Mouse (Mus musculus): ENCODE measurements around the gene Cbs.

The Cbs gene

DNA sequence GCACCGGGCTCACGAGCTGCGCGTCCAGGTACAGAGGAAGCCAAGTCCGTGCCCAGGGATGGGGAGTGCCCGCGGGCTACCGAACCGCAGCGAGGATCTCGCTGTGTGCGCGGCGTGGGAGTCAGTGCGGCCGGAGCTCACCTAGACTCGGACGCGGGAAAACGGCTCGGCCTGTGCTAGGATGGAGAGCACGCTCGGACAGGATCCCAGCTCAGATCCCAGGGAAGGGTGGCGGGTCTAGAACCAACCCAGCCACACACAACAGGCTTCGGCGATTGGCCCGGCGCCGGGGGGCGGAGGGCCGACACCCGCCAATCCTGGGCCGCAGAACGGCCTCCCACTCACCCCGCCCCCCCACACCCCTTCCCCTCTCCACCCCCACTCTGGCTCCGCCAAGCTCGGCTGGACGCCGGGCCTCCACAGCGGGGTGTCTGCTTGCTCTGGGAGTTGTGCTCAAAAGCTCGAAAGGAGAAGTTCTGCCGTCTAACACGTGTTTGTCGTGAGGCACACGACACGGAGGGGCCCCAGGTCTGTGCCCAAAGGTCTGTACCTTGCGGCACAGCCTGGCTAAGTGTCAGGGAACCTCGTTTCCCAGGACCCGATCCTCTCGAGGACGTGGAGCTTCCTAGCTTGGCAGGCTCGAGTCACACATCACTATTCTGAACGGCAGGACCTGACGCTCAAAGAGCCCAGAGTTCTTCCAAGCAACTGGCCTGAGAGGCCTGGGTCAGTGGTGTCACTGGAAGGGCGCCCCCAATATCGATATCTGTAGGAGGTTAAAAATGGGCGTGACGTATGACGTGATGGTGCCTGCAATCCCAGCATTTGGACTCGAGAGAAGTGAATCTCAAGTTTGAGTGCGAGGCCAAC is at the start of gene Cbs:
TSS of gene Cbs (minus strand) at position 297 of the 870 bp plus-strand sequence.
- peak; percentile 53 to 66 for DNase-seq

DNA sequence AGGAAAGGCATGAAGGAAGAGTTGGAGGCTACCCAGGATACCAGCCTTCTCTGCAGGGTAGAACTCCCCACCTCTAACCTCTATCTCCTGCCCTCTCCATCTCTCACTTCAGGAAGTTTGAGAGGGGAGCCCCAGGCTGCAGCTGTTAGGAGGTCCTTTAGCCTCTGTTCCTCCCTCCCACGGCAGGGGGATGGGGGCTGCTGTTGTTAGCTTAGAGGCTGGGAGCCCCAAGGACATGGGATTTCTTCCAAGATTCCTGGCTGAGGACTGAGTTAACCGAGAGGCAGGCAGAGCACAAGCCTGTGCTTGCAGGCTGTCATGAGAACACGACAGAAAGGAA is 49.2 kb upstream of the Cbs start:
- no peak for DNase-seq

DNA sequence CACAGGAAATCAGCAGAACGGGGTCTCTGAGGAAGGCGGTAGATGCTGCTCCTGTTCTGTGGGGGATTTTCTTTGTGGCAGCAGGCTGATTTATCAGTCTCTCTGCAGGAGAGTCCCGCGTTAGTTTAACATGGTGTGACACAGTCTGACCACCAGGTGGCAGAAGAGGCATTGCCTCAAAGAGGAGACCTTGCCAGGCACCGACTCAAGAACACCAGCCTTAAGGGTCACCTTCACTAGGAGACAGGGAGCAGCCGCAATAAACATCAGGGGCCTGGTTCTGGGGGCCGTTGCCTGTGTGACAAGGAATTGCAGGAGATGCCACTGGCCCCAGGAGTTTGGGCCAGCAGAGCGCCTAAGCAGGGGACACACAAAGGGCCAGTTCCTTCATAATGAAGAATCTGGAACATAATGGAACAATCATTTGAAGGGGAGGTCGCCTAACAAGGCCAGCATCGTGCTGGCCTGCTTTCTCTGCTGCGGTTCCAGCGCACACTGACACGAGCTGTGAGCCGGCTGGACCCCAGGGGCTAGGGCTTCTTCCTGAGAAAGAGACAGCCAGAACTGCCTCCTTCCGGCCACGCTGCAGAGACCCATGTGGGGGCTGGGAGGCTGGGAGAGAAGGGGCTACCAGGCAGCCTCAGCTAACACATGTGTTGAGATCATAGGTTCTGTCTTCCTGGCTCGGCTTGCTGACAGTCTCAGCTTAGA is 48.6 kb upstream of the Cbs start:
- DNase-seq = peak; percentile 77 to 87

DNA sequence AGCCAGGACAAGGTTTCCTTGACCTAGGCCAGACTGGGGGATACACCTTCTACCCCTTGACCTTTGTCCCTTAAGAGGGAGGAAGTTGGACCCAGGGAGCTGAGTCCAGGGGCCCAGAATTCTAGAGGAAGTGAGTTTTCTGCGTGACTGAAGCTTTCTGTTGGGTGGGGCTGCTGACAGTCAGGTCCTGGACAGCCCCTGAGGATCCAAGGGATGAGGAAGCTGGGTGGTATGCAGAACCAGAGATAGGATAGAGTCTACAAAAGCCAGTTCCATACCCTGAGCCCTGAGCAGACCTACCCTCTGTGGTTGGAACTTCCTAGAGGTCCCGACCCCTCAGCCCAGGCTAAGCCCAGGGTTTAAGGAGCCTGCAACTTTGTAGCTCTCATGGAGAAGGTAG is 43.4 kb upstream of the Cbs start:
- DNase-seq = no peak

DNA sequence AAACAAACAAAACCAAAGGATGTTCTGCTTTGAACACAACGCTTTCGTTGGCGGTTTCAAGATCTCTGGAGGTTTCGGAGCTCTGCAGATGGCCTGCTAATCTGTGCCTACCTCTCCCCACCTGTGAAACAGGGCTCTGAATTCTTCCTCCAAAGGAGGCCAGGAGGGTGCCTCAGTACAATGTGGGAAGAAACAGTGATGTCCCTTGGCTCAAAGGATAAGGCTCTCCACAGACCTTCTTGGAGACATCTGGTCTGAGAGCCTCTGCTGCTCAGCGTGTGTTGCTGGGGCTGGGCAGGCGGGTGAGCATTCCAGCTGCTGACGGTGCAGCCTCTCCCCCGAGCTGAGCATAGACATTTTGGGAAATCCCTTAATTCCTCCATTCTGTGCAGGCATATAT is 40.5 kb upstream of the Cbs start, which contains the start of gene Cryaa:
TSS of gene Cryaa (plus strand) at position 301 of the 400 bp plus-strand sequence.
- no peak for DNase-seq

DNA sequence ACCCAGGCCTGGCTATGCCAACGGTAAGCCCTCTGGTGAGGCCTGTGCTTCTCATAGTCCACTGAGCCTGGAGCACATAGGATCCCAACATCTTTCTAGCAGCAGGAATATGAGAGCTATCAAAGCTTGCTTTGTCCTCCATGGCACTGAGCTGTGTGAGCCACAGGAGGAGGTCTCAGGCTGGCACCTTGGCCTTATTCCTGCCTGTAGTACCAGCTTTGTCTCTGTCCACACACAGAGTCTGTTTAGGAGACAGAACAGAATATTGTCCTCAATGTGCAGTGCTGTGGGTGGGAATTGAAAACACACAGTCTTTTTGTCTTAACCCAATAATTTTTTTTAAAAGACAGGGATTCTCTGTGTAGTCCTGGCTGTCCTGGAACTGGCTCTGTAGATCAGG is 37.4 kb upstream of the Cbs start:
- DNase-seq = no peak

DNA sequence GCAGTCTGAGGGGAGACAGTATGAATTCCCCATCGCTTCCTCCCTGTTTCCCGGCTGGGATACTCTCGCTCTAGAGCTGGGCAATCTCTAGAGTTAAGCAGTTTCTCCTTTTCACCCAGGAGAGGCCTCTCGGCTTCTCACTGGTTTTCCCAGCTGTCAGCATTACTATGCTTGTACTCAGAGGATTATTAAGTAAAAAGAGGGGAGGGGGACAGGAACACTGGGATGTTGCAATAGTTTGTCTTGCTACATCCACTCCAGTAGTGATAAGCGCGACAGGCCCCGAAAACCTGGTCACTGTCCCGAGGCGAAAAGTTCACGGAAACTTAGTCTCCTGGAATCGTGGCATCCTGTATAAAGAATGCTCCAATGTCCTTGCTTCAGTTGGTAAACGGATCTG is 35.2 kb upstream of the Cbs start:
- no peak for DNase-seq

DNA sequence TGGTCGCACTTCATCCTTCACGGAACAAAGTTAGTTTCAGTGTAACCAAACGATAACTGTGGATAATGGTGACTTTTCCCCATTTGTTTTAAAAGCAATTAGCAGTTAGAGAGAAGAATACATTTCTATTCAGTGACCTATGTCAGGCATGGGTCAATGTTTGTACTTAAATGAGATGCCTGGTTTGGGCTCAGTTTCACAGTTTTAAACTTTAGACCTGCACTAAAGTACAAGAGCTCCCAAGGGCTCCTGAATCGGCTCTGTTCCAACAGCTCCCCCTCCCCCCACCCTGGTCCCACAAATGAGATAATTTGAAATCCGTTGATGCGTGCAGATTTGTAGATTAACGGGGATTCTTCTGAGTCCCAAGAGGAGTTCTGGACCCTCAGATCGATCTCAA is 34.7 kb upstream of the Cbs start:
- DNase-seq = no peak

DNA sequence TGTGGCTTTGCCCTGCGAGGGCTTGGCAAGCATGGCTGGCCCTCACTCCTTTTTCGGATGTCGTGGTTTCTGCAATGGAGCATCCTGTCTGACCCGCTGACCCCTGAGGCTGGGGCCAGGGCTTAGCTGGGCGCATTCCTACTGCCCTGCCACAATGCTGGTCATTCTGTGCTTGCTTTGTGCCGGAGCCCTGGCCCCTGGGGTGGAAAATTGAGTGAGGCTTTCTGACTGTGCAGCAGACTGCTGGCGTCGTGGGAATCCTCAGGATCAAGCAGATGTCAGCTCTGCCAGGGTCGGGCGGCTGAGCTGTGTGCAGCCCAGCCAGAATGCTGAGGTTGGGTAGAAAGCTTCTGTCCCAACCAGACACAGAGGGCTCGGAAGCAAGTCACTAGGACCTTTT is 33.1 kb upstream of the Cbs start:
- no peak for DNase-seq

DNA sequence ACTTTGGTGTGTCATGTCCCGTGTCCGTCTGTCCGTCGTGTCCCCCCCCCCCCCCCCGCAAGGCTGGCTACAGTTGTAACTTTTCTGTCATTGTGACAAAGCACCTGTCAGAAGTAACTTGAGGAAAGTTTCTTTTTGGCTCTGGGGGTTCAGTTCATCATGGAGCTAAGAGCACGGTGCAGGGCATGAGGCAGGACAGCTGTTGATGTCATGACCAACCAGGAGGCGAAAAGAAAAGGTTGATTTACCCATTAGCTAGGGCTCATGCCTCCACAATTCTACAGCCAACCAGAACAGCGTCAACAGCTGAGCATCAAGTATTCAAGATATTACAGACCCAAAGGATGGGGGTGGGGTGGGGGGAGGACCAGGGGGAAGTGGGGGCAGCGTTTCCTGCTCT is 31.3 kb upstream of the Cbs start:
- DNase-seq = no peak

DNA sequence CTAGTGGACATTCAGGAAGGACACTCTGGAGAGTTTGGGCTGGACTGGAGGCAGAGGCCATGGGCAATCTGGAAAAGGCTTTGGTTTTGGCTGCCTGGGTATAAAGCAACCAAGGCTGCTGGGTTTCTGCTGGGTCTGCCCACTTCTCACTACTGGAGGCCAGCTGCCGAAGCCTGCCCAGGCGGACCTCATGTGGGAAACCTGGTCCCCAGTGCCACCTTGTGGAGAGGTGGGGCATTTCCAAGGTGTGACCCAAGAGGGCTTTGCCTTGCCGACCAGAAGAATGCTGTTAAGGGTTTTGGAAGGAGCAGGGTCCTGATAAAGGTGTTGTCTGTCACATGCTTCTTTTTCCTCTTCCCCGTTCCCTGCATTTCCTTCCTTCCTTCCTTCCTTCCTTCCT is 27.7 kb upstream of the Cbs start:
- peak; percentile 80 to 88 for DNase-seq

DNA sequence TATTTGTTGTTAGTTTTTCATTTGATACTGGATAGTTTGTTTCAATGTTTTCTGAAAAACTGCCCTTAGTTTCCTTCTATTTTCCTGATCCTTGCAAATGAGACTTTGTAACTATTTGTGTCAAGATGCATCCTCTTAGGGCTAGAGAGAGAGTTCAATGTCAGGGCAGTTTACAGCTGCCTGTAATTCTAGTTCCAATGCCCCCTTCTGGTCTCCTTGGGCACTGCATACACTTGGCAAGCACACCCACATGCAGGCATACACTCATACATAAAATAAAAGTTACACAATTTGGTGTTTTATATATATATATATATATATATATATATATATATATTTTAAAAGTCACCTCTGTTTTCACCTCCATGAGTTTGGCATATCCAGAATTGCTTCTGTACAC is 25.8 kb upstream of the Cbs start:
- DNase-seq = no peak

DNA sequence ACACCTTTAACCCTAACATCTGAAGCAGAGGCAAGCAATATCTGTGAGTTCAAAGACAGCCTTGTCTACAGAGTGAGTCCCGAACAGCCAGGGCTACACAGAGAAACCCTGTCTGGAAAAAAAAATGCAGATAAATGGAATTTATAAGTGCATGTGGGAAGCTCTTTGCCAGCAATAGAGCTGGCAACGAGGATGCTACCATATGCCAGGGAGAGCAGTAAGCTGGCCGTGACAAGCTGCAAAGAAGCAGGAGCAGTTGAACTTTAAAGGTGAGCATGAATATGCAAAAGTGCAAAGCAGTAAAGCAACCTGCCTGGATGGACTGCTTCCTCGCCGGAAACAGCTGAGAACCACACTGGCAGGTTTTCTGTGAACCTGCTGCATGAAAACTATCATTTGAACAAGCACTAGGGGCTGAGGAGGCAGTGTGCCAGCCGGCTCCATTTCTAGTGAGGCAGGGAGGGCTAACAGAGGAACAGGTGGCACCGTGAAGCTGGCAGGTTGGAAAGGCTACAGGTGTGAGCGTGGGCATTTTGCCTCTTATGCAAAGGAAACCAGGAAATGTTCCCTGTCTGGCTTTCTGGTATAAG is 23.7 kb upstream of the Cbs start:
- peak; percentile 75 to 82 for DNase-seq

DNA sequence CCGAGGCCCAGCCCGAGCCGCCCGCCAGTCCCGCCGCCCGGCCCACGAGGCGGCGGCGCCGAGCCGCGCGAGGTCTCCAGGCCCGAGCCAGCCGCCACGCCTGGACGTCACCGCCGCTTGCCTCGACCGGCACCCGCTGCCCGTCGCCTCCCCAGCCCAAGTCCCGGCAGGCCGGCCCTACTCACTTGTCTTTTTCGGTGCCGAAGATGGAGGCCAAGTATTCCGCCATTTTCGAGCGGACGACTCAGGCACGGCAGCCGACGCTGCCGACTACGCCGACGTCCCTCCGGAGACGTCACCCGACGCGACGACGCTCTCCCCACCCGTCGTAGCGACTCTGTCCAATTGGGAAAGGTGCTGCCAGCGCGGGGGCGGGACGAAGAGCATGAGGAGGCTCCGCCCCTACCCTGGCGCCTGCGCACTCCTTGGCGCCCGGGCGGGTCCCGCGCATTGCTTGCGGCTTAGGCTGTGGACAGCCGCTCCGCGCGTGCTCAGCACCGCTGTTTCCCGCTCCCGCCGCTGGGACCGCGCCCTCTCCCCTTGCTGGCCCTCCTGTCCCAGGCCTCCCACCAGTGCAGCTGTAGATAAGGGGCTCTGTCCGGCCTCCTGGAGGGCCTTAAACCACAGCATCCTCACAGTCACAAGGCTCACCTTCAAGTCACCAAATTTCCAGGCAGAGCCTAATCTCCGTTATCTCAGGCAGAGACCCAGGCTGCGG is 21.6 kb upstream of the Cbs start, which contains the start of gene U2af1:
TSS of gene U2af1 (minus strand) at position 425 of the 718 bp plus-strand sequence.
- DNase-seq = peak; percentile 98 to 99

DNA sequence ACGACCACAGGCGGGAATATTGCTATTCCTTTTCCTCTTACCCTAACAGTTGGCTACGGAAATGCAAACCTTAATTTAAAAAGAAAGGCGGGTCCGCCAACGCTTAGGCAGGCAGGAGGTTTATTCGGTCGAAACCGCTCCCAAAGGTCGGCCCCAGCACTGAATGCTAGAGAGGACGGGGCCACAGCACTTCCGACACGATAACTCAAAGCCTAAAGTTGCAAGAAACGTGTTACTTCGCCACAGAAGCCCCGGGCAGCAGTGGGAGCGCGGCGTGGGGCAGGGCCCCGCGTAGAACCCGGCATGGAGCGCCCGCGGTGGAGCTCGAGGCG is 21.1 kb upstream of the Cbs start:
- DNase-seq = no peak

DNA sequence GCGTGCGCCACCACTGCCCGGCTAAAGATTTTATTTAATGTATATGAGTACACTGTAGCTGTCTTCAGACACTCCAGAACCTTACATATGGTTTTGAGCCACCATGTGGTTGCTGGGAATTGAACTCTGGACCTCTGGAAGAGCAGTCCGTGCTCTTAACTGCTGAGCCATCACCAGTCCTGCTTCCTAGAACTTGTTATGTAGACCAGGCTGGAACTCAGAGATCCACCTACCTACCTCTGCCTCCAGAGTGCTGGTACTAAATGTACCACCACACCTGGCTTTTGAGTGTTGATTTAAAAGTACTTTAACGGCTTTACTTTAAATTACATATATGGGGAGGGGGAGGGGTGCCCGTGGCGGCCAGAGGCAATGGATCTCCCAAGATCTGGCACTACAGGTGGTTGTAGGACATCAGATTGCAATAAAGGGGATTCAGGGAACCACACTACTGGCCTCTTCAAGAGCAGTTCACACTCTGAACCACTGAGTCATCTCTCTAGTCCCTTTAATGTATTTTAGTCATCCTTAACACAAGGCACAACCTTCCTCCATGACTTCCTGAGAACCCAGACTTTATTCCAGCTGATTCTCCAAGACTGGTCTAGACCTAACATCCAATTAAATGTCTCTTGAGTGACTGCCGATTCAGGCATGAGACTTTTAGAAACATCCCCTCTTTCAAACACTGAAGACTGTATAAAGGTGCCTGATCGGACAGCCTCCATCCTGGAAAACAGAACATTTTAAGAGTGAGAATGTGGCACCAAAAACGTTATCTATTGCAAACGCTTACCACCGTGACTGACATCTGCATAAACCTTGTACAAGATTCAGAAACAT is 20.3 kb upstream of the Cbs start:
- no peak for DNase-seq

DNA sequence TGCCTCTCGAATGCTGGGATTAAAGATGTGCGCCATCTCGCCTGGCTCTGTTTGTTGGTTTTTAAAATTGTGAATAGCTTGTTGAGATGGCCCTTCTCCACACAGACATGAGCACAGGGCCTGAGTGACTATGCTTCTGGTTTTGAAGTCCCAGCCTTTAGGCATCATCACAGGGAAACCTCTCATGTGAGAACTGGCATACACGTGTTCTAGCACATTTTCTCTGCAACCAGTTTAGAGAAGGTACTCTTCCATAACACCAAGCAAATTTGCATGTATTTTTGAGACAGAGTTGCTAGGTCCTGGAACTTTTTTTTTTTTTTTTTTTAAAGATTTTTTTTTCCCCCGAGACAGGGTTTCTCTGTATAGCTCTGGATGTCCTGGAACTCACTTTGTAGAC is 19.6 kb upstream of the Cbs start:
- DNase-seq = no peak

DNA sequence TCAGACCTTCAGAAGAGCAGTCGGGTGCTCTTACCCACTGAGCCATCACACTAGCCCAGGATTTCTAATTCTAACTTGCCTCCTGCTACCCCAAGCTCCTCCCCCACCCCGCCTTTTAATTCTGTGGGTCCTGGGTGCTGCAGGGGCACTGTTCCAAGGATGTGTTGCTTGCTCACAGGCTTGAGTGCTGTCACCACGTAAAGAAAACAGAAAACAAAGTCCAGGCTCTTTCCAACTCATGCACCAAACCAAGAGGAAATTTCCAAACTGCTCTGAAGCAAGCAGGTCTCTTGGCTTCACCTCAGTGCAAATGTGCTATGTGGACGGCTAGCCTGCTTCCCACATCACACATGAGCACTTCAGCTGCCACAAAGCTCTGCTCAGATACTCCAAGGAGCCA is 18.3 kb upstream of the Cbs start:
- DNase-seq = no peak

DNA sequence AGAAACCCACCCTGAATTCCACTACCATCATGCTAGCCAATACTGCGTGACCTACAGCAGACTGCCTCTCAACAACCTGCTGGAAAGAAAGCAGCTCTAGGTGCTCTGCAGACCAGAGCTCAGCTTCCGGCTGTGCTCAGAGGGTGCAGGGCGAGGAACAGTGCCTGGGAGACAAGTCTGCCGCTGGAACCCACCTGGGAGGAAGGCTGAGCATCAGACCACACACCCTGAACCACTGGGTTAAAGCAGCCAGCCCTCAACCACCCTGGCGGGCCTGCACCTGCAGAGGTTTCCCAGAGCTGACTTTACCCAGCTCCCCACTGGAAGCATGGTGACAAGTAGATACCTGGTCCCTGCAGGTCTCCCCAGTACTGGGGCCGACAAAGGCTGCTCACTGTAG is 16.2 kb upstream of the Cbs start:
- no peak for DNase-seq

DNA sequence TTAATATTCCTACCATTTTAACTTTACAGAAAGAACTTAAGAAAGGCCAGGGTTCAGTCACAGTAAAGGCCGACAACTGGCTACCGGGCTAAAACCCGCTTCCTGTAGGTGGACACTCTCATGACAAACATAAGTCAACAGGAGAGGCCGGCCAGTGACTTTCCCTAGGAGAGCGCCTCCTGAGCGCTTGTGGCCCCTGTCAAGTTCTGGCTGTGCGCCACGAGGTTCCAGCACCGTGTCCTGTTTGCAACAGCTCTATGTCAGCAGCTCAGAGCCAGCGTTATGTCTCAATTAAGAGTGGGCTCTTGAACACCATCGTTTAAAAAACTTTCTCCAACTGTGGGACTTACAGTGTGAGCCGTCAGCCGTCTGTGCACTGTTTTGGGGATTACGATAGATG is 15.1 kb upstream of the Cbs start:
- DNase-seq = peak in 1 of 2 experiments; percentile 31

DNA sequence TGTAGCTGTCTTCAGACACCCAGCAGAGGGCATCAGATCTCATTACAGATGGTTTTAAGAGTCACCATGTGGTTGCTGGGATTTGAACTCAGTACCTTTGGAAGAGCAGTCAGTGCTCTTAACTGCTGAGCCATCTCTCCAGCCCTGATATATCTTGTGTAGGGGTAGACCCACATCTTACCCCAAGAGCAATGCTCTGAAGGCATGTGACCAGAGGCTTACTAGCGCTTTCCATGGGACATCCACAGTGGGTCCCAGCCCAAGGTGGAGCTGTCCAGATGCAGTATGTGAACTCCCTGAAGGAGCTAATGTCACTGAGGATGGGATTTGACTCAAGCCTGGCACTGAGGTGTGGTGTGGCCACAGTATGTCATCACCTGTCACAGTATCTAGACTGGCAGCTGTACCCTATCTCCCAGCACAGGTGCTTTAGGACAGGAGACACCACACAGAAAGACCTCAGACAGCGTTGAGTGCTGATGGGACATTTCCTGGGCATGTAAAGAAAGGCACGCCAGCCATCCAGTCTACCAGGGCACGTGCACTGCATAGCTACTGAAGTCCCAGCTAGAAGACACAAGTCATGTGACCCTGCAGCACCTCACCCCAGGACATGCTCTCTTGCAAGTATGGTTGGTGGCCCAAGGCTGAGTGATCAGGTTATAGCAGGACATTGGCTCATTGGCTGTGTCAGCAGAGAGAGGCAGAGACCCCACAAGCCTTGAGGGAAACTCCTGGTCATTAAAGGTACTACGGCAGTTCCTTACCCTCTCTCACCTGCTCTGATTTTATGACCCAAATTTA is 9.4 kb upstream of the Cbs start:
- no peak for DNase-seq

DNA sequence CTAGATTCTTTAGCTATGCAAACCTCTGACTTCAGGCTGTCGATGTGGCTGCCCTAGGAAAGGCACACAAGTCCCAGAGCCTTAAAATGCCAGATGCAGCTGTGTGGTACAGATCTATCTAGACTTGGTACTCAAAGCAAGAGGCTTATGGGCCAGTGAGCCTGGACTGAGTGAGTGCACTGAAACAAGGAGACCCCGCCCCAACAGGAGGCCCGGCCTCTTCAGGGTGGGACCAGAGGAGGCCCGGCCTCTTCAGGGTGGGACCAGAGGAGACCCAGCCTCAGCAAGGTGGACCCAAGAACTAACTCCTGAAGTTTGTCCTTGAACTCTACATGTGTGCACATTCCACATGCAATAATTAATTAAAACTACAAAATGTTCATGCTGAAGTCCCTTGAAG is 5.9 kb upstream of the Cbs start:
- no peak for DNase-seq

Data from cerebellum, postnatal 25 days (tissue).